Mouse (Mus musculus) liver, embryonic 13.5 days (tissue): ENCODE measurements around the gene Xxylt1. TPM values are rescaled to one million over a fixed set of nuclear protein-coding genes. Genes with fewer than 3 reads are reported as not detected.

Experiments
- ATAC-seq: fragments of 200-750 bp; cut with Nextera tagmentation; 2 replicates; pipeline ENCODE4 v1.8.0; 2017; ENCODE audit warnings: low read depth, mild to moderate bottlenecking, moderate number of reproducible peaks, moderate library complexity
- DNase-seq: peaks from one replicate; pipeline ENCODE4 v3.0.0; 2022
- H3K27ac ChIP-seq: fragments of 300-500 bp; sonication (generic); 2 replicates; pipeline ENCODE4 v1.5.1; 2015; ENCODE audit warnings: moderate library complexity, mild to moderate bottlenecking, inconsistent platforms
- H3K27me3 ChIP-seq: fragments of 300-500 bp; sonication (generic); 2 replicates; pipeline ENCODE4 v1.6.1; 2015; ENCODE audit warnings: mild to moderate bottlenecking, inconsistent platforms
- H3K36me3 ChIP-seq: fragments of 300-500 bp; sonication (generic); 2 replicates; pipeline ENCODE4 v1.6.1; 2015; ENCODE audit warnings: mild to moderate bottlenecking, inconsistent platforms
- H3K4me1 ChIP-seq: fragments of 300-500 bp; sonication (generic); replicated peaks from 2 replicates; pipeline ENCODE4 v1.6.1; 2015; ENCODE audit warnings: inconsistent platforms
- H3K4me2 ChIP-seq: fragments of 300-500 bp; sonication (generic); 2 replicates; pipeline ENCODE4 v1.6.1; 2015; ENCODE audit warnings: inconsistent platforms, mild to moderate bottlenecking, moderate library complexity
- H3K4me3 ChIP-seq: fragments of 300-500 bp; sonication (generic); replicated peaks from 2 replicates; pipeline ENCODE4 v1.5.1; 2015; ENCODE audit warnings: mild to moderate bottlenecking, inconsistent platforms
- H3K9ac ChIP-seq: fragments of 300-500 bp; sonication (generic); 2 replicates; pipeline ENCODE4 v1.6.1; 2015; ENCODE audit warnings: mild to moderate bottlenecking, inconsistent platforms
- H3K9me3 ChIP-seq: fragments of 300-500 bp; sonication (generic); replicated peaks from 2 replicates; pipeline ENCODE4 v1.6.1; 2016; ENCODE audit warnings: inconsistent platforms
- WGBS: fragments of 180-500 bp; shearing (Covaris S2); methylation state at CpG from one replicate; pipeline ENCODE4 v1.1.7; 2015; ENCODE audit not compliant: insufficient replicate concordance; 5-methylcytosine and 5-hydroxymethylcytosine counted together
- polyA plus RNA-seq: library from polyadenylated mRNA; unstranded; fragments of >200 nt; fragmentation: Nextera tagmentation; extraction: Ambion mirVana; gene quantifications from 2 replicates; pipeline ENCODE4 v1.2.1, GENCODE M21; 2015

The Xxylt1 gene
- polyA plus RNA-seq, 1 experiment from 2014 or later = 3.1 TPM

GRCm38 (mm10) chr16:30915611-30916220 is 165.5 kb downstream of the Xxylt1 start:
- H3K9ac ChIP-seq = no peak overlapping the region
- no peak overlapping the region for H3K4me2 ChIP-seq
- DNase-seq = no peak
- H3K36me3 ChIP-seq = no peaks in the 10 kb centered on the region
- no peaks in the 10 kb centered on the region for H3K27me3 ChIP-seq
- 73% methylated on average over 14 of the region's 14 CpGs for WGBS
- no peak overlapping the region for H3K27ac ChIP-seq
- no peak for ATAC-seq
- H3K4me1 ChIP-seq = no peaks in the 10 kb centered on the region
- 0 out of 2 replicates have a peak, but pooled peaks cover 5% of the 10 kb centered on the region for H3K9me3 ChIP-seq
- no peak overlapping the region for H3K4me3 ChIP-seq

Other genes starting within 250 kb of the Xxylt1 start
- gene Acap2, start 119.8 kb upstream of the Xxylt1 start, polyA plus RNA-seq = 5.8 and 6.7 TPM in 2 replicates
- 44.7 and 49.6 TPM in 2 replicates for gene Ppp1r2, start 193.8 kb upstream of the Xxylt1 start, polyA plus RNA-seq
- 0.14 TPM in 1 of 2 replicates, not detected in the other for gene Apod, start 233.4 kb upstream of the Xxylt1 start, polyA plus RNA-seq